Mouse (Mus musculus) left cerebral cortex, adult 6 months (tissue): ENCODE data around the gene Sde2. TPM values are rescaled to one million over a fixed set of nuclear protein-coding genes. Genes with fewer than 3 reads are reported as not detected.

ENCODE experiments used
- long read RNA-seq, 2 experiments: library from polyadenylated mRNA; unstranded; transcript quantifications; one replicate each; pipeline ENCODE4 v2.0.0; 2019 to 2020
- polyA plus RNA-seq: library from polyadenylated mRNA; unstranded; fragments of <200 nt; fragmentation: Nextera tagmentation; gene quantifications from 2 replicates; pipeline ENCODE4 v1.2.3, GENCODE M21; 2021

Gene Sde2
- 13.4 and 16.2 TPM in 2 replicates for polyA plus RNA-seq
- long read RNA-seq, experiment 1, transcript Sde2-202 (2 exons, 924 nt): minor isoform, 5 of 145 reads
- long read RNA-seq, experiment 1, transcript Sde2-201 (7 exons, 3,213 nt): major isoform, 127 of 145 reads
- long read RNA-seq, experiment 1, partial matches to known transcripts: 3 of 145 reads
- long read RNA-seq, experiment 1, other reads (novel, unspliced or antisense): 10 of 145 reads
- long read RNA-seq, experiment 2, transcript Sde2-201 (7 exons, 3,213 nt): major isoform, 12 of 33 reads
- long read RNA-seq, experiment 2, partial matches to known transcripts: 19 of 33 reads
- long read RNA-seq, experiment 2, other reads (novel, unspliced or antisense): 0 of 33 reads

GRCm38 (mm10) chr1:180850316-180851270, at the start of gene Sde2:
TSS of gene Sde2 (plus strand) at chr1:180851127.

GRCm38 (mm10) chr1:180813885-180814740, 36.8 kb upstream of the Sde2 start, which contains the start of gene H3f3a:
TSS of gene H3f3a (minus strand) at chr1:180813943.

GRCm38 (mm10) chr1:180892808-180893207, 41.9 kb downstream of the Sde2 start, which contains the start of gene Lefty2:
TSS of gene Lefty2 (plus strand) at chr1:180893108.

GRCm38 (mm10) chr1:180904039-180904814, 53.3 kb downstream of the Sde2 start, which contains the start of gene Pycr2:
TSS of gene Pycr2 (plus strand) at chr1:180904293.

Other genes starting within 250 kb of the Sde2 start
- gene Lin9, start 210.0 kb upstream of the Sde2 start, polyA plus RNA-seq: 1.3 and 2.2 TPM in 2 replicates
- not detected in 2 replicates for gene Mixl1, start 154.1 kb upstream of the Sde2 start, polyA plus RNA-seq
- 6.0 TPM in 2 replicates for gene Acbd3, start 125.1 kb upstream of the Sde2 start, polyA plus RNA-seq
- gene H3f3a, start 37.2 kb upstream of the Sde2 start, polyA plus RNA-seq: 246 and 299 TPM in 2 replicates
- gene Lefty2, start 42.0 kb downstream of the Sde2 start, polyA plus RNA-seq: 0.28 and 0.59 TPM in 2 replicates
- gene Pycr2, start 53.2 kb downstream of the Sde2 start, polyA plus RNA-seq: 65.0 and 74.7 TPM in 2 replicates
- gene Lefty1, start 83.9 kb downstream of the Sde2 start, polyA plus RNA-seq: 2.5 and 2.7 TPM in 2 replicates
- 18.8 and 20.1 TPM in 2 replicates for gene Tmem63a, start 91.2 kb downstream of the Sde2 start, polyA plus RNA-seq
- gene Ephx1, start 169.8 kb downstream of the Sde2 start, polyA plus RNA-seq: 15.9 and 21.4 TPM in 2 replicates
- gene 9130409I23Rik, start 200.1 kb downstream of the Sde2 start, polyA plus RNA-seq: not detected in 2 replicates